Mouse (Mus musculus) liver, adult 2 months (tissue): ENCODE data around the gene Nme7. TPM values are rescaled to one million over a fixed set of nuclear protein-coding genes. Genes with fewer than 3 reads are reported as not detected.
A peak's percentile ranks its signal among the peaks of the same experiment; 100 is the strongest.

Experiments used
- DNase-seq: peaks from one replicate; pipeline ENCODE4 v3.0.0-alpha.2; 2011; ENCODE audit warnings: low read depth, low spot score; ENCODE audit errors: extremely low read depth
- H3K27ac ChIP-seq: fragments of 200-500 bp; replicated peaks from 2 replicates; pipeline ENCODE4 v1.5.1; 2012; ENCODE audit warnings: low read depth, mild to moderate bottlenecking, control low read depth, inconsistent platforms, low read length; ENCODE audit not compliant: insufficient read depth
- H3K27me3 ChIP-seq: fragments of 200-500 bp; 2 replicates; pipeline ENCODE4 v1.6.1; 2012; ENCODE audit warnings: mild to moderate bottlenecking, moderate library complexity, low read length, inconsistent platforms; ENCODE audit not compliant: control insufficient read depth, insufficient read depth
- H3K36me3 ChIP-seq: fragments of 200-500 bp; 2 replicates; pipeline ENCODE4 v1.6.1; 2012; ENCODE audit warnings: low read length, inconsistent platforms; ENCODE audit not compliant: control insufficient read depth, insufficient read depth
- H3K4me1 ChIP-seq: fragments of 200-500 bp; 2 replicates; pipeline ENCODE4 v1.6.1; 2011; ENCODE audit warnings: low read length; ENCODE audit not compliant: control insufficient read depth, insufficient read depth
- H3K4me3 ChIP-seq: fragments of 200-500 bp; 2 replicates; pipeline ENCODE4 v1.5.1; 2011; ENCODE audit warnings: low read depth, mild to moderate bottlenecking, control low read depth, low read length, moderate library complexity; ENCODE audit not compliant: insufficient read depth
- H3K79me2 ChIP-seq: fragments of 200-500 bp; 2 replicates; pipeline ENCODE4 v1.6.1; 2012; ENCODE audit warnings: inconsistent platforms, mild to moderate bottlenecking, low read length, moderate library complexity; ENCODE audit not compliant: control insufficient read depth, insufficient read depth
- H3K9ac ChIP-seq: fragments of 200-500 bp; 2 replicates; pipeline ENCODE4 v1.6.1; 2012; ENCODE audit warnings: low read depth, mild to moderate bottlenecking, control low read depth, inconsistent platforms, low read length
- CTCF ChIP-seq: fragments of 200-500 bp; IDR thresholded peaks from 2 replicates; pipeline ENCODE4 v1.5.1; 2011; ENCODE audit warnings: low read depth, low read length, control low read depth
- POLR2A ChIP-seq: fragments of 200-500 bp; IDR thresholded peaks from 2 replicates; pipeline ENCODE4 v1.6.1; 2011; ENCODE audit warnings: low read length, control low read depth; ENCODE audit not compliant: insufficient read depth; ENCODE audit errors: extremely low read depth
- WGBS: fragments of 180-500 bp; shearing (Covaris S2); methylation state at CpG from one replicate; pipeline ENCODE4 v1.1.7; 2018; 5-methylcytosine and 5-hydroxymethylcytosine counted together
- polyA plus RNA-seq: library from polyadenylated mRNA; depleted of rRNA; stranded (reverse); fragments of >200 nt; gene quantifications from 2 replicates; pipeline ENCODE4 v1.2.3, GENCODE M21; 2012
- total RNA-seq: library from RNA; depleted of rRNA; stranded (reverse); fragments of >200 nt; gene quantifications from 2 replicates; pipeline ENCODE4 v1.2.3, GENCODE M21; 2014

The Nme7 gene
- total and polyA plus RNA-seq, 2 experiments: 3.4 to 17.1 TPM

DNA sequence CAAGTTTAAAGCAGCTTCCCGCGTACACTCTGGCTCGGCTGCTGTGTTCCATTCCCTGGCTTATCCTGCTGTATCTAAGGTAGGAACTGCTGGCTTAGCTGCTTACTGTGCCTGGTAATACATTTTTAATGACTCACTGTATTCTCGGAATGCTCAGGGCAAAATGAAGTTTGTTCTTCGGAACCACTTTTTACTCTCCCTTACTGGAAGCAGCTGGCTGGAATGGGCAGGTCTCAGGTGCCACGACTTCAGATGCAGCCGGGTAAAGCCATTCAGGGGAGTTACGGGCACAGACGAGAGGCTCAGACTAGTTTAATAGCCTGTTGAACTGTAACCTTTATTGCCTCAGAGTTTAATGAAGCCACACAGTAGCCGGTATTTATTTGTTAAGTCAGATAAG, 17.5 kb downstream of the Nme7 start:
- H3K79me2 ChIP-seq: no peaks in the 10 kb centered on the region
- H3K4me3 ChIP-seq: no peak overlapping the region
- H3K27ac ChIP-seq: 0 out of 2 replicates have a peak overlapping the region, but pooled peaks have one; percentile 7
- 23% methylated on average over 10 of the region's 10 CpGs for WGBS
- no peak for TF ChIP-seq POLR2A
- TF ChIP-seq CTCF: no peak
- no peak overlapping the region for H3K9ac ChIP-seq
- H3K36me3 ChIP-seq: no peaks in the 10 kb centered on the region
- H3K4me1 ChIP-seq: peaks cover 13% of the 10 kb centered on the region; the same call in 1 of the 2 replicates
- H3K27me3 ChIP-seq: no peaks in the 10 kb centered on the region
- DNase-seq: peak; percentile 71

- TF ChIP-seq POLR2A (no peak), CTCF (no peak)
- no peaks in the 10 kb centered on the region for H3K27me3 ChIP-seq
- no peaks in the 10 kb centered on the region for H3K79me2 ChIP-seq
- H3K27ac ChIP-seq: no peak overlapping the region
- H3K9ac ChIP-seq: no peak overlapping the region
- no peak overlapping the region for H3K4me3 ChIP-seq
- DNase-seq: no peak
- peaks cover 13% of the 10 kb centered on the region; the same call in 1 of the 2 replicates for H3K4me1 ChIP-seq
- WGBS: 89% methylated on average over 8 of the region's 8 CpGs
- H3K36me3 ChIP-seq: no peaks in the 10 kb centered on the region
Measured at GRCm38 (mm10) chr1:164322987-164323650, 19.2 kb downstream of the Nme7 start.

GRCm38 (mm10) chr1:164324221-164324620, 20.3 kb downstream of the Nme7 start:
- TF ChIP-seq CTCF (no peak), POLR2A (no peak)
- H3K79me2 ChIP-seq: no peaks in the 10 kb centered on the region
- H3K27me3 ChIP-seq: no peaks in the 10 kb centered on the region
- WGBS: 26% methylated on average over 4 of the region's 4 CpGs
- no peak overlapping the region for H3K27ac ChIP-seq
- DNase-seq: peak; percentile 90
- H3K4me3 ChIP-seq: no peak overlapping the region
- peaks cover 13% of the 10 kb centered on the region; the same call in 1 of the 2 replicates for H3K4me1 ChIP-seq
- no peak overlapping the region for H3K9ac ChIP-seq
- no peaks in the 10 kb centered on the region for H3K36me3 ChIP-seq

DNA sequence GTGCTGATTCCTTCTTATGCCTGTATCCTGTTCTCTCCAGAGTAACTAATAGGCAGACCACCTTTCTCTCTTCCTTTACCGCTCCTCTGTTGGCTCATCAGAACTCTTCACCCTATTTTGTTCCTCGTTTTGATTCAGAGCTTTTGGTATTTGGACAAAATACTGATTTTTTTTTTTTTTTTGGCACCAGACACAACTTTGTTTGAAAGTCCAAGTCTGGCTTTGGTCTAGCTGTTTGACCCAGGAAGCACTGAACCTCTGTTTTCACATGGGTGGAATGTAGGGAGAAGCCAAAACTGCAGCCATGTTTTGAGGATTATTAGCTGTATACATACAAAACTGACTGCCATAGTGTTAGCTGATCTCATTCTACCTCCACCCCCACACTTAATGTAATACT, 21.0 kb downstream of the Nme7 start:
- no peak overlapping the region for H3K4me3 ChIP-seq
- H3K27ac ChIP-seq: peak overlapping the region; percentile 44
- TF ChIP-seq CTCF (no peak), POLR2A (no peak)
- peaks cover 13% of the 10 kb centered on the region; the same call in 1 of the 2 replicates for H3K4me1 ChIP-seq
- no peaks in the 10 kb centered on the region for H3K36me3 ChIP-seq
- 17% methylated on average over 2 of the region's 2 CpGs for WGBS
- DNase-seq: peak; percentile 82
- H3K9ac ChIP-seq: no peak overlapping the region
- no peaks in the 10 kb centered on the region for H3K27me3 ChIP-seq
- no peaks in the 10 kb centered on the region for H3K79me2 ChIP-seq

GRCm38 (mm10) chr1:164326600-164327155, 22.8 kb downstream of the Nme7 start:
- Histone ChIP-seq H3K4me1 (peaks cover 13% of the 10 kb centered on the region; the same call in 1 of the 2 replicates), H3K27ac (no peak overlapping the region), H3K9ac (no peak overlapping the region), H3K4me3 (no peak overlapping the region), H3K79me2 (no peaks in the 10 kb centered on the region), H3K36me3 (no peaks in the 10 kb centered on the region), H3K27me3 (no peaks in the 10 kb centered on the region)
- WGBS: 91% methylated on average over 6 of the region's 6 CpGs
- no peak for TF ChIP-seq POLR2A
- TF ChIP-seq CTCF: no peak
- DNase-seq: no peak

GRCm38 (mm10) chr1:164327764-164328163, 23.8 kb downstream of the Nme7 start:
- WGBS: 78% methylated on average over 7 of the region's 7 CpGs
- Histone ChIP-seq H3K79me2 (no peaks in the 10 kb centered on the region), H3K27ac (no peak overlapping the region), H3K4me1 (peaks cover 10% of the 10 kb centered on the region; the same call in 1 of the 2 replicates), H3K9ac (no peak overlapping the region), H3K27me3 (no peaks in the 10 kb centered on the region), H3K36me3 (no peaks in the 10 kb centered on the region), H3K4me3 (no peak overlapping the region)
- no peak for TF ChIP-seq POLR2A
- no peak for TF ChIP-seq CTCF
- DNase-seq: no peak
